Mouse (Mus musculus) gastrocnemius, postnatal 25 days (tissue): ENCODE results near the gene Lcp1. TPM values are rescaled to one million over a fixed set of nuclear protein-coding genes. Genes with fewer than 3 reads are reported as not detected.

Source experiments
- DNase-seq: peaks from one replicate; pipeline ENCODE4 v3.0.0; 2022
- microRNA-seq, 2 experiments: library from miRNA; unstranded; fragments of <30 nt; microRNA quantifications; one replicate each; pipeline ENCODE4 v1.2.0; 2021; ENCODE audit warnings: borderline replicate concordance in 2 of 2
- total RNA-seq, 2 experiments: library from RNA; stranded (reverse); gene quantifications; 1 replicate in 1 of 2; 2 replicates in 1 of 2; pipeline ENCODE4 v1.2.3; 2021

The Lcp1 gene
- total RNA-seq, 2 experiments from 2014 or later: 3.1 to 3.3 TPM

GRCm38 (mm10) chr14:75280406-75280805 is 149.5 kb downstream of the Lcp1 start:
- DNase-seq: no peak

Small RNA genes within 50 kb of the gene (microRNA-seq; reads per million reads assigned to microRNA genes)
- gene Gm44482: 0 reads per million in 2 experiments

Other genes starting within 250 kb of the Lcp1 start
- 1 to 10 TPM; 4.1 to 4.2 TPM for gene Lrch1, start 183.2 kb upstream of the Lcp1 start, total RNA-seq
- under 1 TPM in 1 of 2 experiments, not detected in 1; 0.10 TPM for gene Rubcnl, start 115.1 kb upstream of the Lcp1 start, total RNA-seq
- gene Lrrc63, start 220 bp upstream of the Lcp1 start, total RNA-seq: not detected
- not detected for gene Cpb2, start 111.2 kb downstream of the Lcp1 start, total RNA-seq
- gene Zc3h13, start 153.3 kb downstream of the Lcp1 start, total RNA-seq: 10 to 100 TPM; 15.1 to 19.2 TPM